Mouse (Mus musculus) liver, embryonic 12.5 days (tissue): ENCODE measurements around the gene Marveld1. TPM values are rescaled to one million over a fixed set of nuclear protein-coding genes. Genes with fewer than 3 reads are reported as not detected.

Source experiments
- ATAC-seq: fragments of 200-750 bp; cut with Nextera tagmentation; 2 replicates; pipeline ENCODE4 v1.8.0; 2017; ENCODE audit warnings: moderate number of reproducible peaks, mild to moderate bottlenecking, moderate library complexity
- H3K27ac ChIP-seq: fragments of 300-500 bp; sonication (generic); 2 replicates; pipeline ENCODE4 v1.5.1; 2016; ENCODE audit warnings: mild to moderate bottlenecking
- H3K27me3 ChIP-seq: fragments of 300-500 bp; sonication (generic); replicated peaks from 2 replicates; pipeline ENCODE4 v1.6.1; 2016; ENCODE audit warnings: mild to moderate bottlenecking, moderate library complexity
- H3K36me3 ChIP-seq: fragments of 300-500 bp; sonication (generic); 2 replicates; pipeline ENCODE4 v1.6.1; 2016; ENCODE audit warnings: mild to moderate bottlenecking, moderate library complexity
- H3K4me1 ChIP-seq: fragments of 300-500 bp; sonication (generic); 2 replicates; pipeline ENCODE4 v1.6.1; 2016
- H3K4me2 ChIP-seq: fragments of 300-500 bp; sonication (generic); 2 replicates; pipeline ENCODE4 v1.6.1; 2016; ENCODE audit warnings: mild to moderate bottlenecking, moderate library complexity
- H3K4me3 ChIP-seq: fragments of 300-500 bp; sonication (generic); 2 replicates; pipeline ENCODE4 v1.5.1; 2016; ENCODE audit warnings: mild to moderate bottlenecking, moderate library complexity
- H3K9ac ChIP-seq: fragments of 300-500 bp; sonication (generic); 2 replicates; pipeline ENCODE4 v1.6.1; 2016; ENCODE audit warnings: mild to moderate bottlenecking, moderate library complexity
- H3K9me3 ChIP-seq: fragments of 300-500 bp; sonication (generic); replicated peaks from 2 replicates; pipeline ENCODE4 v1.6.1; 2016; ENCODE audit warnings: mild to moderate bottlenecking, moderate library complexity
- WGBS: fragments of 180-500 bp; shearing (Covaris S2); methylation state at CpG from one replicate; pipeline ENCODE4 v1.1.7; 2016; ENCODE audit not compliant: insufficient replicate concordance; 5-methylcytosine and 5-hydroxymethylcytosine counted together
- polyA plus RNA-seq: library from polyadenylated mRNA; unstranded; fragments of >200 nt; fragmentation: Nextera tagmentation; extraction: Ambion mirVana; gene quantifications from 2 replicates; pipeline ENCODE4 v1.2.1, GENCODE M21; 2016

The Marveld1 gene
- 4.6 and 5.3 TPM in 2 replicates for polyA plus RNA-seq

- peaks cover 51% of the 10 kb centered on the region for H3K27me3 ChIP-seq
These were observed at the start of gene Marveld1 for GRCm38 (mm10) chr19:42147170-42147768. Marveld1 (plus strand) TSS chr19:42147400.

GRCm38 (mm10) chr19:42099406-42099805, 47.8 kb upstream of the Marveld1 start:
- WGBS, result 87% methylated on average over 3 of the region's 3 CpGs
- no peak overlapping the region for H3K27ac ChIP-seq
- H3K27me3 ChIP-seq, result no peaks in the 10 kb centered on the region
- no peak overlapping the region for H3K4me3 ChIP-seq
- no peaks in the 10 kb centered on the region for H3K4me1 ChIP-seq
- no peak overlapping the region for H3K4me2 ChIP-seq
- no peak for ATAC-seq
- no peak overlapping the region for H3K9ac ChIP-seq
- peaks cover 40% of the 10 kb centered on the region for H3K36me3 ChIP-seq
- H3K9me3 ChIP-seq, result no peaks in the 10 kb centered on the region

More at GRCm38 (mm10) chr19:42147170-42147768, at the start of gene Marveld1:
- H3K4me1 ChIP-seq, result peaks cover 46% of the 10 kb centered on the region
- peak within 1 kb of the TSS; percentile 67 for H3K9ac ChIP-seq
- WGBS, result under 1% methylated on average over 38 of the region's 57 CpGs
- H3K9me3 ChIP-seq, result no peaks in the 10 kb centered on the region
- H3K27ac ChIP-seq, result peak within 1 kb of the TSS; percentile 59
- peaks cover 4% of the 10 kb centered on the region; the same call in 1 of the 2 replicates for H3K36me3 ChIP-seq
- H3K4me2 ChIP-seq, result peak within 1 kb of the TSS; percentile 75
- peak within 1 kb of the TSS; percentile 60 for H3K4me3 ChIP-seq
- ATAC-seq, result no peak

GRCm38 (mm10) chr19:42104681-42105080, 42.5 kb upstream of the Marveld1 start:
- Histone ChIP-seq H3K4me3 (no peak overlapping the region), H3K27me3 (no peaks in the 10 kb centered on the region), H3K9me3 (no peaks in the 10 kb centered on the region), H3K4me2 (no peak overlapping the region), H3K36me3 (peaks cover 52% of the 10 kb centered on the region), H3K9ac (no peak overlapping the region), H3K4me1 (no peaks in the 10 kb centered on the region), H3K27ac (no peak overlapping the region)
- no peak for ATAC-seq
- whole genome bisulfite sequencing, result 84% methylated on average over 9 of the region's 9 CpGs

- Histone ChIP-seq H3K27ac (no peak overlapping the region), H3K9me3 (no peaks in the 10 kb centered on the region), H3K9ac (no peak overlapping the region), H3K4me3 (no peak overlapping the region), H3K4me1 (peaks cover 7% of the 10 kb centered on the region; the same call in 1 of the 2 replicates), H3K4me2 (no peak overlapping the region), H3K27me3 (no peaks in the 10 kb centered on the region), H3K36me3 (peaks cover 59% of the 10 kb centered on the region)
- 66% methylated on average over 4 of the region's 4 CpGs for WGBS
- no peak for ATAC-seq
These were observed 31.3 kb upstream of the Marveld1 start for GRCm38 (mm10) chr19:42115783-42116335.

GRCm38 (mm10) chr19:42118142-42118541, 29.1 kb upstream of the Marveld1 start:
- no peak for ATAC-seq

GRCm38 (mm10) chr19:42118596-42118995, 28.6 kb upstream of the Marveld1 start:
- no peak overlapping the region for H3K4me3 ChIP-seq
- no peak overlapping the region for H3K9ac ChIP-seq
- H3K27me3 ChIP-seq, result no peaks in the 10 kb centered on the region
- H3K4me2 ChIP-seq, result no peak overlapping the region
- peaks cover 7% of the 10 kb centered on the region; the same call in 1 of the 2 replicates for H3K4me1 ChIP-seq
- ATAC-seq, result no peak; the same call in 1 of the 2 replicates
- peaks cover 74% of the 10 kb centered on the region for H3K36me3 ChIP-seq
- 60% methylated on average over 5 of the region's 5 CpGs for WGBS
- H3K9me3 ChIP-seq, result no peaks in the 10 kb centered on the region
- no peak overlapping the region; the same call in 1 of the 2 replicates for H3K27ac ChIP-seq

More at GRCm38 (mm10) chr19:42118142-42118541, 29.1 kb upstream of the Marveld1 start:
- peaks cover 74% of the 10 kb centered on the region for H3K36me3 ChIP-seq
- H3K9me3 ChIP-seq, result no peaks in the 10 kb centered on the region
- H3K4me2 ChIP-seq, result no peak overlapping the region
- no peaks in the 10 kb centered on the region for H3K27me3 ChIP-seq
- no peak overlapping the region for H3K4me3 ChIP-seq
- peaks cover 7% of the 10 kb centered on the region; the same call in 1 of the 2 replicates for H3K4me1 ChIP-seq
- no peak overlapping the region for H3K27ac ChIP-seq
- H3K9ac ChIP-seq, result no peak overlapping the region
- 87% methylated on average over 9 of the region's 9 CpGs for WGBS

- Histone ChIP-seq H3K4me2 (no peak overlapping the region), H3K36me3 (peaks cover 74% of the 10 kb centered on the region), H3K4me1 (peaks cover 18% of the 10 kb centered on the region), H3K9ac (no peak overlapping the region), H3K4me3 (no peak overlapping the region), H3K27ac (no peak overlapping the region), H3K9me3 (no peaks in the 10 kb centered on the region), H3K27me3 (no peaks in the 10 kb centered on the region)
- 84% methylated on average over 8 of the region's 8 CpGs for WGBS
- ATAC-seq, result no peak
These were observed 26.7 kb upstream of the Marveld1 start for GRCm38 (mm10) chr19:42120451-42120850.

- Histone ChIP-seq H3K36me3 (peaks cover 50% of the 10 kb centered on the region), H3K4me3 (no peak overlapping the region), H3K4me1 (peaks cover 43% of the 10 kb centered on the region), H3K27me3 (no peaks in the 10 kb centered on the region), H3K9ac (no peak overlapping the region), H3K9me3 (no peaks in the 10 kb centered on the region), H3K27ac (no peak overlapping the region), H3K4me2 (no peak overlapping the region)
- ATAC-seq, result no peak
- WGBS, result 82% methylated on average over 13 of the region's 13 CpGs
These were observed 22.5 kb upstream of the Marveld1 start for GRCm38 (mm10) chr19:42124684-42125083.

- H3K4me2 ChIP-seq, result no peak overlapping the region
- no peak for ATAC-seq
- H3K27me3 ChIP-seq, result no peaks in the 10 kb centered on the region
- H3K27ac ChIP-seq, result no peak overlapping the region
- H3K4me3 ChIP-seq, result no peak overlapping the region
- H3K9me3 ChIP-seq, result no peaks in the 10 kb centered on the region
- WGBS, result 61% methylated on average over 11 of the region's 11 CpGs
- no peak overlapping the region for H3K9ac ChIP-seq
- peaks cover 41% of the 10 kb centered on the region for H3K36me3 ChIP-seq
- H3K4me1 ChIP-seq, result peaks cover 51% of the 10 kb centered on the region
These were observed 21.5 kb upstream of the Marveld1 start for GRCm38 (mm10) chr19:42125501-42126218.

GRCm38 (mm10) chr19:42126219-42126605, 21.0 kb upstream of the Marveld1 start:
- WGBS, result 72% methylated on average over 6 of the region's 6 CpGs
- ATAC-seq, result no peak
- no peak overlapping the region for H3K4me2 ChIP-seq
- no peaks in the 10 kb centered on the region for H3K27me3 ChIP-seq
- H3K4me1 ChIP-seq, result peaks cover 51% of the 10 kb centered on the region
- no peak overlapping the region for H3K27ac ChIP-seq
- H3K36me3 ChIP-seq, result peaks cover 35% of the 10 kb centered on the region
- no peaks in the 10 kb centered on the region for H3K9me3 ChIP-seq
- no peak overlapping the region for H3K4me3 ChIP-seq
- no peak overlapping the region for H3K9ac ChIP-seq

GRCm38 (mm10) chr19:42127024-42127423, 20.2 kb upstream of the Marveld1 start:
- Histone ChIP-seq H3K27ac (no peak overlapping the region), H3K4me2 (no peak overlapping the region), H3K9ac (no peak overlapping the region)

More at GRCm38 (mm10) chr19:42127024-42127423, 20.2 kb upstream of the Marveld1 start:
- Histone ChIP-seq H3K4me3 (no peak overlapping the region), H3K27me3 (no peaks in the 10 kb centered on the region), H3K4me1 (peaks cover 51% of the 10 kb centered on the region), H3K9me3 (no peaks in the 10 kb centered on the region), H3K36me3 (peaks cover 28% of the 10 kb centered on the region)
- 74% methylated on average over 5 of the region's 5 CpGs for whole genome bisulfite sequencing
- no peak for ATAC-seq
